Mouse (Mus musculus) hindbrain, embryonic 10.5 days (tissue): Measurements from ENCODE around the gene Umad1. TPM values are rescaled to one million over a fixed set of nuclear protein-coding genes. Genes with fewer than 3 reads are reported as not detected.

Experiments used
- DNase-seq: peaks from one replicate; pipeline ENCODE4 v3.0.0-alpha.2; 2017; ENCODE audit warnings: low spot score
- H3K27ac ChIP-seq: fragments of 300-500 bp; sonication (generic); 2 replicates; pipeline ENCODE4 v1.5.1; 2016; ENCODE audit warnings: mild to moderate bottlenecking, moderate library complexity
- H3K27me3 ChIP-seq: fragments of 300-500 bp; sonication (generic); 2 replicates; pipeline ENCODE4 v1.6.1; 2016; ENCODE audit warnings: mild to moderate bottlenecking; ENCODE audit not compliant: poor library complexity, insufficient read depth, severe bottlenecking
- H3K36me3 ChIP-seq: fragments of 300-500 bp; sonication (generic); 2 replicates; pipeline ENCODE4 v1.6.1; 2016; ENCODE audit warnings: mild to moderate bottlenecking, moderate library complexity
- H3K4me1 ChIP-seq: fragments of 300-500 bp; sonication (generic); replicated peaks from 2 replicates; pipeline ENCODE4 v1.6.1; 2016; ENCODE audit warnings: mild to moderate bottlenecking
- H3K4me3 ChIP-seq: fragments of 300-500 bp; sonication (generic); 2 replicates; pipeline ENCODE4 v1.5.1; 2016; ENCODE audit warnings: mild to moderate bottlenecking, moderate library complexity
- H3K9me3 ChIP-seq: fragments of 300-500 bp; sonication (generic); 2 replicates; pipeline ENCODE4 v1.6.1; 2016; ENCODE audit warnings: mild to moderate bottlenecking, moderate library complexity
- WGBS: fragments of 180-500 bp; shearing (Covaris S2); methylation state at CpG from one replicate; pipeline ENCODE4 v1.1.7; 2016; 5-methylcytosine and 5-hydroxymethylcytosine counted together
- polyA plus RNA-seq: library from polyadenylated mRNA; unstranded; fragments of >200 nt; fragmentation: Nextera tagmentation; extraction: Ambion mirVana; gene quantifications from 2 replicates; pipeline ENCODE4 v1.2.1, GENCODE M21; 2016

Gene Umad1
- polyA plus RNA-seq, 1 experiment from 2014 or later = 22.7 TPM

DNA sequence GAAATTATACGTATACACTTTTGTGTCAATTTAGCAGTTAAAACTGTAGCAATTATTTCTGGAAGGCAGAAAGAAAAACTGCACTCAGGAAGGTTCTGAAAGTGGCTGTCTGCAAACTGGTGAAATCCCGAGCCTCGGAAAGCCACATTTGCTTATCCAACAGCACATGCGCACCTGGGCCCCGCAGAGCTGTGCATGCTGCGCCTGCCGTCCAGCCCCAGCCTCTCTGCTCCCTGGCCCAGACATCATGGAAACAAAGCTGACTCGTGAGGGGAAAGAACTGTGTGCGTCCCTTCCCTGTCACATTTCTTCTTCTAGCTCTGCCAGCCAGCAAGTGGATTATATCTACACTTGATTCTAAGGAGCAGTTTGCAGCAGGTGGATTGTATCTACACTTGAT, 154.9 kb downstream of the Umad1 start:
- no peak for DNase-seq
- Histone ChIP-seq H3K27me3 (no peaks in the 10 kb centered on the region), H3K4me1 (0 out of 2 replicates have a peak, but pooled peaks cover 6% of the 10 kb centered on the region), H3K9me3 (no peaks in the 10 kb centered on the region), H3K27ac (no peak overlapping the region), H3K4me3 (no peak overlapping the region), H3K36me3 (no peaks in the 10 kb centered on the region)
- 64% methylated on average over 9 of the region's 9 CpGs for WGBS

DNA sequence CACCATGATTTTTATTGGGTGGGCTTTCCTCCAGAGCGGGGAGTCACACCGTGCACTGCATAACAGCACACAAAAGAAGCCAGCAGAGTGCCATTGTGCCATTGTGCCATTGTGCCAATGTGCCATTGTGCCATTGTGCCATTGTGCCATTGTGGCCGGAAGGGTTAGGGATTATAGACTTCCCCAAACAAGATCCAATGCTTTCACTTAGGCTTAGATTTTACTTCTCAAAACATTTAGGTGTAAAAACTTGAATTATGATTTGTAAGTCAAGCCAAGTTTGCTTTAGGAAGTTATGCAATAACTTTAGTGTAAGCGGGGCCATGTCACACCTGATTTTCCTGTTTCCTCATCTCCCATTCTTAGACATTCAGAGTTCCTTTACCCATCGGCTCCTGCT, 156.7 kb downstream of the Umad1 start:
- Histone ChIP-seq H3K4me1 (peaks cover 7% of the 10 kb centered on the region), H3K27ac (no peak overlapping the region), H3K36me3 (no peaks in the 10 kb centered on the region), H3K4me3 (no peak overlapping the region), H3K9me3 (no peaks in the 10 kb centered on the region), H3K27me3 (no peaks in the 10 kb centered on the region)
- no peak for DNase-seq
- WGBS = 80% methylated on average over 5 of the region's 5 CpGs

- no peaks in the 10 kb centered on the region for H3K27me3 ChIP-seq
- 77% methylated on average over 8 of the region's 8 CpGs for WGBS
- peaks cover 12% of the 10 kb centered on the region for H3K4me1 ChIP-seq
- H3K9me3 ChIP-seq = no peaks in the 10 kb centered on the region
- DNase-seq = no peak
- H3K27ac ChIP-seq = no peak overlapping the region
- no peak overlapping the region for H3K4me3 ChIP-seq
- H3K36me3 ChIP-seq = no peaks in the 10 kb centered on the region
These were observed 157.9 kb downstream of the Umad1 start for GRCm38 (mm10) chr6:8416802-8417569.

DNA sequence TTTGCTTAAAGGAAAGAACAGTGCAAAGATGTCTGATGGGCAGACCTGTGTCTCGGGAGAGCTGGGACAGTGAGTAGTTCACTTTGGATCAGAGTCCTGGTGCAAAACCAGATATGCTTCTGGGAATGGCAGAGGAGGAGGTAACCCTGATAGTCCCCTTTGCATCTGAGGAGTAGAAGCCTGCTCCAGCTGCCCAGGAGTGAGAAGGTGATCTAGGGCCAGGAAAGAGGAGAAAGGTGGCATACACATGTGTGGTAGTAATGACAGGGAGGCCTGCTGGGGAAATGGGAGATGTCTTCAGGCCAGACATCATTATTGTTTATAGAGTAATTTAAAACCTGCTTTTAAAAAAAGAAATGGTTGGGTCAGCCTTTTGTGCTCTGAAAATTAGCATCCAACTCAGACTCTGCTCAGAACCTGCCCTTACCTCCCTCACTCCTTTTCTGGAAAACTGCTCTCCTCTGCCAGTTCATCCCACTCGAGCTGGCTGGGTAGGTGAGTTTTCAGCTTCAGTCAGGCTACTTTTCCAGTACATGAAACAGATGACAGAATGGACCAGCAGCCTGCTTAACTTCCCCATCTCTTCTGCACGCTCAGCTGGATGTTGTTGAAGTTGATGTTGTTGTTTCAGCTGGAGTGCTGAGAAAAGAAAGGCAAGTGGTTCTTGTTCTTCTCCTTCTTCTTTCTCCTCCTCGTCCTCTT, 160.5 kb downstream of the Umad1 start:
- Histone ChIP-seq H3K27ac (no peak overlapping the region), H3K4me1 (peaks cover 7% of the 10 kb centered on the region), H3K4me3 (no peak overlapping the region), H3K27me3 (no peaks in the 10 kb centered on the region), H3K9me3 (no peaks in the 10 kb centered on the region), H3K36me3 (no peaks in the 10 kb centered on the region)
- WGBS = 59% methylated on average over 4 of the region's 4 CpGs
- no peak for DNase-seq

DNA sequence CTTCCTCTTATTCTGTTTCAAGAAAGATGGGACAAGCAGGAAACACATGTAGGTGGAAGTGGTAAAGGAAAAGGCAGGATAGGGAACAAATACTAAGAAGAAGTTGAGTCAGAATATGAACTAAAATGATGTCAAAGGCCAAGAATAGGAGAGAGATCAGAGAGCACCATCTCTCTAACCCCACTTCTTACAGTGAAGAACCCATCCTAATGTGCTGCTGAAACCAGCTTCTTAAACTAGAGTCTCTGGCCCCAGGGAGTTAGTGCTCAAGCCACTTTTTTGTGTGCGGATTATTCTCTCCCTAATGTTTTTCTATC, 161.1 kb downstream of the Umad1 start:
- DNase-seq = no peak

GRCm38 (mm10) chr6:8421421-8421820, 162.3 kb downstream of the Umad1 start:
- H3K27ac ChIP-seq = no peak overlapping the region
- 86% methylated on average over 5 of the region's 5 CpGs for WGBS
- H3K27me3 ChIP-seq = no peaks in the 10 kb centered on the region
- no peaks in the 10 kb centered on the region for H3K9me3 ChIP-seq
- no peak overlapping the region for H3K4me3 ChIP-seq
- H3K4me1 ChIP-seq = peaks cover 7% of the 10 kb centered on the region
- DNase-seq = no peak
- no peaks in the 10 kb centered on the region for H3K36me3 ChIP-seq

More for the DNA sequence above, 161.1 kb downstream of the Umad1 start:
- no peaks in the 10 kb centered on the region for H3K9me3 ChIP-seq
- H3K4me3 ChIP-seq = no peak overlapping the region
- 83% methylated on average over 1 of the region's 1 CpGs for WGBS
- no peaks in the 10 kb centered on the region for H3K27me3 ChIP-seq
- no peak overlapping the region for H3K27ac ChIP-seq
- no peaks in the 10 kb centered on the region for H3K36me3 ChIP-seq
- H3K4me1 ChIP-seq = peaks cover 7% of the 10 kb centered on the region

DNA sequence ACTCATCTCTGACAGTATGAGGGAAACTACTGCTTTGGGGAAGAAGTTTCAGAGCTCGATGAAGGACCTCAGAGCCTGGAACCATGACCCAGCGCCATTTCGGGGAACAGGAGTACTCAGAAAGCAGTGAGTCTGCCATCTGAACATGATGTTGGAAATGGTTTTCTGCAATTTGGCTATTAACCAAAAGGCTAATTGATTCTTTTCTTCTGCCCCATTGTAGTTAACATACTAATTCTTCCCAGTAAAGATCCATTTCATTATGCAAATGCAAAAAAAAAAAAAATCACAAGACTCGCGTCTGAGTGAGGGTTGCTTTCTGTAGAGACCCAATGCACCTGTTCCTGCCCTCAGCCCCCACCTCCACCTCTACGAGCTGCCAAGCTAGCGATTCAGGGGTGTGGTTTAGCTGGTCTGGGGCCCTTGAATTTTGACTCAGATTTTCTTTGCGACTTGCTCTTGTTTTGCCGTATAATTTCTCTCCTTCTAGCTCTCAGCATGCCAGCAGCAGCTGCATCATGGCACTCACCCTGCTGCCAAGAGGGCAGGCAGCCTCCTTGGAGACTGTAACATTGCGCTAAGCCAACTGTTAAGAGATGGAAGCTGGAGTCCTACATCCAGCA, 163.0 kb downstream of the Umad1 start:
- 83% methylated on average over 10 of the region's 10 CpGs for WGBS
- Histone ChIP-seq H3K27ac (no peak overlapping the region), H3K27me3 (no peaks in the 10 kb centered on the region), H3K4me3 (no peak overlapping the region), H3K9me3 (no peaks in the 10 kb centered on the region), H3K36me3 (no peaks in the 10 kb centered on the region), H3K4me1 (peaks cover 7% of the 10 kb centered on the region)
- DNase-seq = no peak

GRCm38 (mm10) chr6:8423142-8423541, 164.1 kb downstream of the Umad1 start:
- no peak overlapping the region for H3K4me3 ChIP-seq
- WGBS = 90% methylated on average over 2 of the region's 2 CpGs
- peaks cover 7% of the 10 kb centered on the region for H3K4me1 ChIP-seq
- no peak for DNase-seq
- H3K27me3 ChIP-seq = no peaks in the 10 kb centered on the region
- no peak overlapping the region for H3K27ac ChIP-seq
- H3K36me3 ChIP-seq = no peaks in the 10 kb centered on the region
- H3K9me3 ChIP-seq = no peaks in the 10 kb centered on the region

- Histone ChIP-seq H3K36me3 (no peaks in the 10 kb centered on the region), H3K4me1 (no peaks in the 10 kb centered on the region), H3K4me3 (no peak overlapping the region), H3K27me3 (no peaks in the 10 kb centered on the region), H3K27ac (no peak overlapping the region), H3K9me3 (no peaks in the 10 kb centered on the region)
- WGBS = 84% methylated on average over 5 of the region's 5 CpGs
- no peak for DNase-seq
These were observed 168.6 kb downstream of the Umad1 start for GRCm38 (mm10) chr6:8427692-8428091.

GRCm38 (mm10) chr6:8430610-8431234, 171.6 kb downstream of the Umad1 start:
- Histone ChIP-seq H3K27me3 (no peaks in the 10 kb centered on the region), H3K4me3 (no peak overlapping the region), H3K36me3 (no peaks in the 10 kb centered on the region), H3K9me3 (no peaks in the 10 kb centered on the region), H3K4me1 (no peaks in the 10 kb centered on the region), H3K27ac (no peak overlapping the region)
- DNase-seq = no peak
- 90% methylated on average over 9 of the region's 9 CpGs for WGBS

DNA sequence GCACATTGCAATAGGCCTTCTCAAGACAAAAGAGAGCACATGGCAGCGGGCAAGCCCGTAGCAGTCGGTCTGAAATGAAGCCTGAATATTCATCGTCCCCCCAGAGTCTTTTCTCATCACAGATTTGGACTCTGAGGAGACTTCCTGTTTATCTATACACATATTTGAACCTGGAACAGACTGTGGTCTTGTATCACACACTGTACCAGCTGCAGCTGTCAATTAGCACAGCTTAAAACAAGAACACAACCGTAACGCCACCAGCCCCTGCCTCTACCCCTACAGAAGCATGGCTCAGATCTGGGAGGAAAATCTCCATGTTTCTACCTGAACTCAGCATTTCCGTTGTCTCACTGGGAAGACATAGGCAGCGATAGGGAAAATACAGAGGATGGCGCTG, 174.1 kb downstream of the Umad1 start:
- no peak for DNase-seq
- Histone ChIP-seq H3K27me3 (no peaks in the 10 kb centered on the region), H3K4me1 (no peaks in the 10 kb centered on the region), H3K27ac (no peak overlapping the region), H3K36me3 (no peaks in the 10 kb centered on the region), H3K4me3 (no peak overlapping the region), H3K9me3 (no peaks in the 10 kb centered on the region)
- 89% methylated on average over 9 of the region's 9 CpGs for WGBS

DNA sequence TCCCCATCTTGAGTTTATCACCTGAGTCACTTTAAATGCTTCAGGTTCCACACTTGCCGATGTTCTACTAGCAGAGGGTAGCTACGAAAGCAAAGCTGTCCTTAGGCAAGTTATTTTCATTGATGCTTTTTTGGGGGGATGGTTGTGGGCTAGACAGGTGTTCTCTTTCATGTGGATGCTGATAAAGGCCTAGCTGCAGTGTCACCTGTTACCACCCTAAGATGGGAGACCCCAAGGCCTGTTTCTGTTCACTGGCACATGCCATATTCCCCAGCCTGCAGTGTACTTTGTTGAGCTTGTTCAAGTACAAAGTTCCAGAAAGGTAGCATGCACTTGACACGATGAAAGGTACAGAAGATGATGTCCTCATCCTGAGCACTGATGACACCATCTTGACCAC, 178.8 kb downstream of the Umad1 start:
- Histone ChIP-seq H3K36me3 (no peaks in the 10 kb centered on the region), H3K27me3 (no peaks in the 10 kb centered on the region), H3K9me3 (0 out of 2 replicates have a peak, but pooled peaks cover 3% of the 10 kb centered on the region), H3K4me3 (no peak overlapping the region), H3K27ac (no peak overlapping the region), H3K4me1 (no peaks in the 10 kb centered on the region)
- DNase-seq = no peak
- WGBS = 89% methylated on average over 3 of the region's 3 CpGs

- H3K27me3 ChIP-seq = no peaks in the 10 kb centered on the region
- no peaks in the 10 kb centered on the region for H3K36me3 ChIP-seq
- H3K4me3 ChIP-seq = no peak overlapping the region
- no peak for DNase-seq
- peaks cover 5% of the 10 kb centered on the region for H3K4me1 ChIP-seq
- 0 out of 2 replicates have a peak, but pooled peaks cover 3% of the 10 kb centered on the region for H3K9me3 ChIP-seq
- WGBS = 90% methylated on average over 3 of the region's 3 CpGs
- no peak overlapping the region for H3K27ac ChIP-seq
These were observed 182.7 kb downstream of the Umad1 start for GRCm38 (mm10) chr6:8441814-8442213.
